Mouse (Mus musculus): ENCODE measurements around the gene Col1a1.

DNA sequence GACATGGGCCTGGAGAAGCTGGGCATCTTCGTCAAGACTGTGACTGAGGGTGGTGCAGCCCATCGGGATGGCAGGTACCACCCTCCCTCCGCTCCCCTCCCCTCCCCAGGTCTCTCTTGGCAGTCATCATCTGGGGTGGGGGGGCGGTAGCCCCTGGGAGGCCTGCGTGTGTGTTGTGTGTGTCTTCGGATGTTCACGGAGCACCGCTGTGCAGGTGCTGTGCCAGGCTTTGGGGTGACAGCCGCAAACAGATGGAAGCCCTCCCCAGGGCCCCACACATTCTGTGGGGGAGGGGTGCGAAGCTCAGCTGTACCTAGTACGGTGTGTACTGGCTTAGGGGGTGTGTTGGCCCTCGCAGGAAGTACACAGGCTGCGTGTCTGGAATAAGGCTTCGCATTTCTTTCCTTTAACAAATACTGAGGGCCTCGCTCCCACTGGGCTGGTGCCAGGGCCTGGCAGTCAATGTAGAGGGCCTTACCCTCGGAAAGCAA lies 62.1 kb downstream of the Col1a1 start:
- TF ChIP-seq POLR2A (IDR thresholded peaks at IDR 0.05; ENCODE audit: borderline replicate concordance, control insufficient read depth, low read depth, low read length) (peak; percentile 41; the same call in 1 of the 2 replicates), CTCF (IDR thresholded peaks at IDR 0.05; ENCODE audit: control insufficient read depth, insufficient read depth, low read length) (no peak)

All from bone marrow, adult 2 months (tissue).